Mouse (Mus musculus): ENCODE measurements around the gene Aste1.

The Aste1 gene

DNA sequence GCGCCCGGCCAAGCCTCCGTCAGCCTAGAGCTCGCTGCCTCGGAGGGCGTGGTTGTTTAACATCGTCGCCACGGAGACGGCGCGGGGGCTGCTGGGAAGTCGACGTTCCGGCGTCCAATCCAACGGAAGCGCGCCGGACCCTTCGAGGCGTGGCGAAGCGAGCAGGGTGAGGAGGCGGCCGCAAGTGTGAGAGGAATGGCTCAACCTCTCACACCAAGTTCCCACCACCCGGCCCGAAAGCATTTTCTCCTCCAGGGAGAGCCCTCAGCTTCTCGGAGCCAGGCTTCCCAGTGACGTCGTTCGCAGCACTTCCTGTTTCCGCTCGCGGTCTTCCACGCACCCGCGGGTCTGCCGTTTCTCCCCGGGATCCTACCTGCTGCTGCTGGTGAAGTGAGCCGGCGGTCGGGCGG, at the start of gene Aste1, which contains the start of gene Nek11:
TSS of gene Aste1 (plus strand) at position 175 of the 410 bp plus-strand sequence.
TSS of gene Nek11 (minus strand) at position 307 of the 410 bp plus-strand sequence.
- DNase-seq: peak; percentile 94

DNA sequence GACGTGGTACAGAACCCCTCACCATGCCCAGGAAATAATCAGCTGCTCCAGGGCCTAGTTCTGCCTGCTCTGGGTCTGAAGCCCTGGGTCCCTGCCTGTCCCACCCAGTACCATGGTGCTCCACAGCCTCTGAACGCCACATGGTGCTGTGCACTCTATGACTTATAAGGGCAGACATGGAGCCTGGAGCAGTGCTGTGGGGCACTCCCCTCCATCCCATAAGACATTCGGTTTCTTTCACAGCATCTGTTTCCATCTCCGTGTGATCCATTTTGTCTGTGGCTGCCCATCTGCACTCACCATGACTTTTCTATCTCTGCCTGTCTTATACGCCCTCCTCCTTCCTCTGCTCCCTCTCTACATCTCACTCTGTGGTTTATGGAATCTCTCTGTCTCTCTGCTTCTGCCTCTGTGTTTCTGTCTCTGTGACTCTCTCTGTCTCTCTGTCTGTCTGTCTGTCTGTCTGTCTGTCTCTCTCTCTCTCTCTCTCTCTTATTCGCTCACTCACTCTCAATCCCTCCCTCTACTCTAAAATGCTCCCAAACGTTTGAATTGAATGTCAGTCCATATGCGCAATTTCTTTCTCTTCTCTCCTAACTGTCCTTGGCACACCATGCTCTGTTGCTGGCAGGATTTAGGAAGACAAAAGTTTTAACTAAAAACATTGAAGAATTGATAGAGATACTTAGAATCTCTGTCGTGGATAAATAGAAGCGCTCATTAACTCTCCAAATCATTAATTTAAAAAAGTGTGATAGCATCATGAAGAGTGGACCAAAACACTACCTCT, 46.8 kb upstream of the Aste1 start:
- no peak for DNase-seq

- DNase-seq: no peak
These were observed 46.2 kb upstream of the Aste1 start for GRCm38 (mm10) chr9:105349034-105349433.

- DNase-seq: no peak
These were observed 33.0 kb upstream of the Aste1 start for GRCm38 (mm10) chr9:105362181-105362580.

GRCm38 (mm10) chr9:105363520-105364231, 31.5 kb upstream of the Aste1 start:
- DNase-seq: no peak

DNA sequence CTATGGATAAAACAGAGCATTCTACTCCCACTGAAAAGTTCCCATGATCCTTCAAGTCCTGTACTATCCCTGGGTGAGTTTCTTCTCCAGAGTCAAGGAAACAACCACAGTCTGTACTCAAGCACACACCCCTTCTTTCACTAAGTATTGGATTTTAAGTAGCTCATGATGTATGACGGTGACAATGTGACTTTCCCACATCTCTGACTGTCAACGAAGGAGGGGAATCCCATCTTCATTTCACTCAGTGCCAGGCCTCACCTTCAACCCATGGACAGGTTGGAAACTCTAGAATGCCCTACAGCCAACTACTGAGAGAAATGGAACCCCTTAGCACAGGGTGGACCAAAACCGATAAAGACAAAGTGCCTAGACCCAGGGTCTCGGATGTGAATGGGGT, 29.0 kb upstream of the Aste1 start:
- DNase-seq: no peak

GRCm38 (mm10) chr9:105368605-105369004, 26.6 kb upstream of the Aste1 start:
- no peak for DNase-seq

GRCm38 (mm10) chr9:105374361-105374760, 20.8 kb upstream of the Aste1 start:
- DNase-seq: no peak

- DNase-seq: no peak
These were observed 18.8 kb upstream of the Aste1 start for GRCm38 (mm10) chr9:105376411-105376810.

- no peak for DNase-seq
These were observed 18.1 kb upstream of the Aste1 start for GRCm38 (mm10) chr9:105376954-105377530.

GRCm38 (mm10) chr9:105377622-105378021, 17.6 kb upstream of the Aste1 start:
- no peak for DNase-seq

DNA sequence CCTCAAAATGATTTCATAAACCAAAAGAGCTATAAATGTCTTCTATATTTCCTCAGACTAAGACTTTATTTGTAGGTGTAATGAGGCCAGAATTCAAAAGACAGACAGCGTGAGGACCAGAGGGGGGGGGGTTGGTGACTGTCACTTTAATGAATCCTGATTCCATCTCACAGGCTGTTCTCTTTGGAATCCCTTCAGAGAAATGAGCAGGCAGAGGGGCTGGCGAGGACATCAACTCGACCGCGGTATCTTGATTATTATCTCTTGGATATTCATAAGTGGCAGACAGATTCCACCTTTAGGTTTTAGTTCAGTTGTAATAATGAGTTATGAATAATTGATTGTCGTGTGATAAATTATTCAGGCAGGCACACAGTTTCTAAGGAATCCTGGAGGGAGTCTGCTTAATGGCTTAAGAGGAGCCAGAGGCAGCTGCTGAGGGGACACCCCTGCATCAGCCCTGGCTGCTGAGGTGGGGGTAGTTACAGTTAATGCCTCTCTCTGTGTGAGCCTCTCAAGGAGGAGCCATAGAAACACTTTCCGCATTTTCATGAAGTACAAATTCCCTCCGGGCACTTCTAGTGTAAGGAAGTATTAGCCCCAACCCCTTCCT, 15.6 kb upstream of the Aste1 start:
- no peak for DNase-seq

GRCm38 (mm10) chr9:105387403-105387802, 7.8 kb upstream of the Aste1 start:
- no peak for DNase-seq

DNA sequence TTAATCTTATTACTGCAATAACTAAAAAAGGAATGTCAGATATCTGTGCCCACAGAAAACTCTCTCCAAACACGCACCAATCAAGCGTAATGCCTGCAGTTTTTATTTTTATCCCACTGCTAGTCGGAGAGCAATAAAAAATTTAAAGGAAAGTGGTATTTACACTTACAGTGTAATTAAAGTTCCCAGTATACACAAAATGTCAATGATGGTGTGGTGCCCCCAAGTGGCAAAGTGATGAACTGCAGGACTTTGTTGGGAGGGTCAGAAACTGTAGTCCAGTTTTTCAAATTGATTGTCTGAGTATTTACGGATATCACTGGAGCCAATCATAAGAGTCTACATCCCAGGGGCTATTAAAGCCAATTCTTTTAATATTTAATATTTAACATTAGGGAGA, 5.9 kb upstream of the Aste1 start:
- DNase-seq: peak; percentile 73

GRCm38 (mm10) chr9:105390616-105391015, 4.6 kb upstream of the Aste1 start:
- no peak for DNase-seq

DNA sequence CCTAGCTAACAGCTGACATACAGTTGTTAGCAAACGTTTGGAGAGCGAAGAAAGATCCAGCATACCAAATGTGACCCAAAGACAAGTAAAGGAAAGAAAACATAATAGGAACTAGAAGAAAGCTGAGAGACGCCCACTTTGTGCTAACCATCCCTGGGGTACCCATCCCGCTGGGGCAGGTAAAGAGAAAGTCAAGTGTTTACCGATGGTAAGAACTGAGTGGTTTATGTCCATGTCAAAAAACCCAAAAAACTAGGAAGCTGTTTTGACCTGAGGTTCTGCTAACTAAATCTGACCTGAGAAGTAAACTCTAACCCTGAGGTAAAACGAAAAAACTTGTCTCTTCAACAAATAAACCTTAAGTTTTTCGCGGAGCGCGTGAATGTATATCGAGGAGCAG, 472 bp upstream of the Aste1 start:
- DNase-seq: no peak

DNA sequence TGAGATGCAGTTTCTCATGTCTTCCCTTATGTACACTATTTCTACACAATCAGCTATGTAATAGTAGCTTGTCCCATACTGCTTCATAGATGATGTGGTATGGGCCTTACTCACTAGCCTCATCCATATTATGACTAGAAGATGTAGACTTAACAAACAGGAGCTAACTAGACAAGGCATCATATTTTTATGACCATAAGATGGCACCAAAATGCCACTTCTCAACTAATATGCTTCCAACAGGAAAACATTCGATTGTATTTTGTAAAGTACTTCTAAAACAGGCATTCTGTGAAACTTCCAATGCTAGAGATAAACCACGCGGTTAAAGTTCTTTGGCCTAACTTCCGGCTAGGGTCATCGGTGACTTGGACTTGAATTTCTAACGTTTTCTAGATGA, 13.4 kb downstream of the Aste1 start:
- DNase-seq: no peak

DNA sequence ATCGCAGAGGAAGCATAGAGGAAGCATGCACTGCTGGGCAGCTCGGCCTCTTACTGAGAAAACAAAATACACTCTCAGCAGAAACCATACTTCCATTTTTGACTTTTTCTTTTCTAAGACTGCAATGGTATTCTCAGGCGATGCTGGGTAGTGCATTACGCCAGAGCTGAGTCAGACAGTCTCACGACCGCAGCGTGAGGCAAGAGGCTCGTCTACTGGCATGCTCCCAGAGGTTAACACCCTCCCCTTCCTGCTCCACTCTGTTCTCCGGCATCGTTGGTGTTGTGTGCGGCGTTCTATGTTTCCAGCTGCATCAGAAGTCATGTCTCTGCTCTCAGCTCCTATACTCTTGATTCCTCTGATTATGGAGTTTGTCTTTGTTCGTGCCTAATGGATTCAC, 63.8 kb downstream of the Aste1 start:
- DNase-seq: no peak

DNA sequence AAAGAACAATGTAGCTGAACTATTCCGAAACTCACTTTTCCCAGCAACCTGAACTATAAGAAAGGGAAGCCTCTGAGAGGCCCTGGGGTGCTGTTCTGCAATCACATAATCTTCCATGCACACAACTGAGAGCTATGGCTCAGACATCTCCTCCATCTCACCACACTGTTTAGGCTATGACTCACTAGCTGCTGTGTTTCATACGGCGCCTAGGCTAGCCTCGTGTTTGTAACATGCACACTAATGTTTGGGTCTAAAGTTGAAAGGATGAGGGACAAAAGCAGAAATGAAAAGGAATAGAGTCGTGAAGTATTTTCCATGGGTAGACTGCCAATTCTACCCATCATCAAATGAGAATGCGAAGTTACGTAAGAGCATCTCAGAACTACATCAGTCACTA, 66.3 kb downstream of the Aste1 start:
- DNase-seq: no peak
